Mouse (Mus musculus): ENCODE measurements around the gene Rai14. TPM values are rescaled to one million over a fixed set of nuclear protein-coding genes. Genes with fewer than 3 reads are reported as not detected.

Gene Rai14
- polyA plus RNA-seq, 1 experiment from 2014 or later: 59.5 TPM

GRCm38 (mm10) chr15:10708591-10709272 lies 5.7 kb downstream of the Rai14 start:
- Histone ChIP-seq H3K36me3 (0 out of 2 replicates have a peak, but pooled peaks cover 6% of the 10 kb centered on the region), H3K9ac (no peak overlapping the region), H3K27ac (replicated peaks) (no peak overlapping the region), H3K4me1 (peaks cover 52% of the 10 kb centered on the region), H3K27me3 (no peaks in the 10 kb centered on the region), H3K4me2 (replicated peaks) (no peak overlapping the region), H3K9me3 (replicated peaks) (no peaks in the 10 kb centered on the region), H3K4me3 (replicated peaks) (no peak overlapping the region)
- 75% methylated on average over 10 of the region's 10 CpGs for WGBS
- no peak for ATAC-seq (ENCODE audit: insufficient number of reproducible peaks, low FRiP score, low TSS enrichment, low read depth)

- Histone ChIP-seq H3K9ac (no peak overlapping the region), H3K9me3 (replicated peaks) (no peaks in the 10 kb centered on the region), H3K4me3 (replicated peaks) (no peak overlapping the region), H3K27me3 (no peaks in the 10 kb centered on the region), H3K4me2 (replicated peaks) (no peak overlapping the region), H3K4me1 (peaks cover 57% of the 10 kb centered on the region), H3K27ac (replicated peaks) (no peak overlapping the region), H3K36me3 (0 out of 2 replicates have a peak, but pooled peaks cover 6% of the 10 kb centered on the region)
- WGBS: 81% methylated on average over 6 of the region's 6 CpGs
- no peak for ATAC-seq (ENCODE audit: insufficient number of reproducible peaks, low FRiP score, low TSS enrichment, low read depth)
These were observed 7.3 kb downstream of the Rai14 start for GRCm38 (mm10) chr15:10707109-10707508.

GRCm38 (mm10) chr15:10706414-10706813 lies 8.0 kb downstream of the Rai14 start:
- ATAC-seq (ENCODE audit: insufficient number of reproducible peaks, low FRiP score, low TSS enrichment, low read depth): no peak
- H3K4me1 ChIP-seq: peaks cover 56% of the 10 kb centered on the region
- no peaks in the 10 kb centered on the region for H3K9me3 ChIP-seq (replicated peaks)
- 65% methylated on average over 8 of the region's 8 CpGs for WGBS
- H3K36me3 ChIP-seq: 0 out of 2 replicates have a peak, but pooled peaks cover 6% of the 10 kb centered on the region
- H3K4me3 ChIP-seq (replicated peaks): no peak overlapping the region
- H3K4me2 ChIP-seq (replicated peaks): no peak overlapping the region
- H3K9ac ChIP-seq: no peak overlapping the region
- H3K27ac ChIP-seq (replicated peaks): no peak overlapping the region
- no peaks in the 10 kb centered on the region for H3K27me3 ChIP-seq

GRCm38 (mm10) chr15:10705752-10706151 lies 8.7 kb downstream of the Rai14 start:
- no peak overlapping the region for H3K9ac ChIP-seq
- no peaks in the 10 kb centered on the region for H3K9me3 ChIP-seq (replicated peaks)
- peaks cover 51% of the 10 kb centered on the region for H3K4me1 ChIP-seq
- no peak for ATAC-seq (ENCODE audit: insufficient number of reproducible peaks, low FRiP score, low TSS enrichment, low read depth)
- no peak overlapping the region; the same call in 1 of the 2 replicates for H3K27ac ChIP-seq (replicated peaks)
- H3K36me3 ChIP-seq: 0 out of 2 replicates have a peak, but pooled peaks cover 6% of the 10 kb centered on the region
- H3K27me3 ChIP-seq: no peaks in the 10 kb centered on the region
- no peak overlapping the region for H3K4me2 ChIP-seq (replicated peaks)
- H3K4me3 ChIP-seq (replicated peaks): no peak overlapping the region
- 54% methylated on average over 5 of the region's 5 CpGs for WGBS

GRCm38 (mm10) chr15:10704328-10704727 lies 10.1 kb downstream of the Rai14 start:
- H3K27me3 ChIP-seq: no peaks in the 10 kb centered on the region
- H3K4me1 ChIP-seq: peaks cover 54% of the 10 kb centered on the region
- 58% methylated on average over 8 of the region's 8 CpGs for WGBS

GRCm38 (mm10) chr15:10701571-10701970 lies 12.9 kb downstream of the Rai14 start:
- Histone ChIP-seq H3K4me2 (replicated peaks) (no peak overlapping the region), H3K4me1 (peaks cover 45% of the 10 kb centered on the region), H3K36me3 (no peaks in the 10 kb centered on the region), H3K9me3 (replicated peaks) (no peaks in the 10 kb centered on the region), H3K27ac (replicated peaks) (0 out of 2 replicates have a peak overlapping the region, but pooled peaks have one; percentile 55), H3K9ac (no peak overlapping the region), H3K4me3 (replicated peaks) (no peak overlapping the region), H3K27me3 (no peaks in the 10 kb centered on the region)
- ATAC-seq (ENCODE audit: insufficient number of reproducible peaks, low FRiP score, low TSS enrichment, low read depth): no peak
- WGBS: 36% methylated on average over 5 of the region's 5 CpGs

More at GRCm38 (mm10) chr15:10704328-10704727, 10.1 kb downstream of the Rai14 start:
- H3K4me2 ChIP-seq (replicated peaks): no peak overlapping the region
- no peak overlapping the region for H3K9ac ChIP-seq
- H3K4me3 ChIP-seq (replicated peaks): no peak overlapping the region
- no peaks in the 10 kb centered on the region for H3K9me3 ChIP-seq (replicated peaks)
- ATAC-seq (ENCODE audit: insufficient number of reproducible peaks, low FRiP score, low TSS enrichment, low read depth): 0 out of 2 replicates have a peak, but pooled peaks have one; percentile 59
- H3K27ac ChIP-seq (replicated peaks): peak overlapping the region; percentile 29; the same call in 1 of the 2 replicates
- 0 out of 2 replicates have a peak, but pooled peaks cover 6% of the 10 kb centered on the region for H3K36me3 ChIP-seq

GRCm38 (mm10) chr15:10700891-10701466 lies 13.4 kb downstream of the Rai14 start:
- 93% methylated on average over 9 of the region's 9 CpGs for whole genome bisulfite sequencing
- no peaks in the 10 kb centered on the region for H3K36me3 ChIP-seq
- H3K9me3 ChIP-seq (replicated peaks): no peaks in the 10 kb centered on the region
- ATAC-seq (ENCODE audit: insufficient number of reproducible peaks, low FRiP score, low TSS enrichment, low read depth): no peak
- H3K27ac ChIP-seq (replicated peaks): peak overlapping the region; percentile 55; the same call in 1 of the 2 replicates
- H3K4me2 ChIP-seq (replicated peaks): no peak overlapping the region
- H3K27me3 ChIP-seq: no peaks in the 10 kb centered on the region
- peaks cover 40% of the 10 kb centered on the region for H3K4me1 ChIP-seq
- no peak overlapping the region for H3K9ac ChIP-seq
- no peak overlapping the region for H3K4me3 ChIP-seq (replicated peaks)

GRCm38 (mm10) chr15:10696478-10697234 lies 17.8 kb downstream of the Rai14 start:
- H3K4me3 ChIP-seq (replicated peaks): no peak overlapping the region
- ATAC-seq (ENCODE audit: insufficient number of reproducible peaks, low FRiP score, low TSS enrichment, low read depth): no peak
- 0 out of 2 replicates have a peak overlapping the region, but pooled peaks have one; percentile 23 for H3K27ac ChIP-seq (replicated peaks)
- no peak overlapping the region for H3K9ac ChIP-seq
- no peaks in the 10 kb centered on the region for H3K36me3 ChIP-seq
- no peak overlapping the region for H3K4me2 ChIP-seq (replicated peaks)
- 73% methylated on average over 8 of the region's 8 CpGs for WGBS
- H3K27me3 ChIP-seq: no peaks in the 10 kb centered on the region
- H3K4me1 ChIP-seq: peaks cover 28% of the 10 kb centered on the region
- no peaks in the 10 kb centered on the region for H3K9me3 ChIP-seq (replicated peaks)

- no peak overlapping the region for H3K27ac ChIP-seq (replicated peaks)
- H3K9ac ChIP-seq: no peak overlapping the region
- no peak for ATAC-seq (ENCODE audit: insufficient number of reproducible peaks, low FRiP score, low TSS enrichment, low read depth)
- WGBS: 60% methylated on average over 4 of the region's 4 CpGs
- no peak overlapping the region for H3K4me2 ChIP-seq (replicated peaks)
- H3K9me3 ChIP-seq (replicated peaks): no peaks in the 10 kb centered on the region
- peaks cover 47% of the 10 kb centered on the region for H3K4me1 ChIP-seq
- H3K27me3 ChIP-seq: no peaks in the 10 kb centered on the region
- peaks cover 3% of the 10 kb centered on the region; the same call in 1 of the 2 replicates for H3K36me3 ChIP-seq
- no peak overlapping the region for H3K4me3 ChIP-seq (replicated peaks)
These were observed 21.8 kb downstream of the Rai14 start for GRCm38 (mm10) chr15:10692627-10693026.

- H3K9me3 ChIP-seq (replicated peaks): no peaks in the 10 kb centered on the region
- peaks cover 7% of the 10 kb centered on the region; the same call in 1 of the 2 replicates for H3K36me3 ChIP-seq
- H3K4me1 ChIP-seq: peaks cover 54% of the 10 kb centered on the region
- 32% methylated on average over 6 of the region's 6 CpGs for WGBS
- 0 out of 2 replicates have a peak overlapping the region, but pooled peaks have one; percentile 22 for H3K27ac ChIP-seq (replicated peaks)
- no peaks in the 10 kb centered on the region for H3K27me3 ChIP-seq
- H3K4me2 ChIP-seq (replicated peaks): no peak overlapping the region
- ATAC-seq (ENCODE audit: insufficient number of reproducible peaks, low FRiP score, low TSS enrichment, low read depth): no peak
- H3K4me3 ChIP-seq (replicated peaks): no peak overlapping the region
- no peak overlapping the region for H3K9ac ChIP-seq
These were observed 22.9 kb downstream of the Rai14 start for GRCm38 (mm10) chr15:10691481-10691880.

GRCm38 (mm10) chr15:10690973-10691372 lies 23.5 kb downstream of the Rai14 start:
- WGBS: 59% methylated on average over 5 of the region's 5 CpGs
- Histone ChIP-seq H3K27ac (replicated peaks) (0 out of 2 replicates have a peak overlapping the region, but pooled peaks have one; percentile 51), H3K36me3 (peaks cover 8% of the 10 kb centered on the region; the same call in 1 of the 2 replicates), H3K4me1 (peaks cover 59% of the 10 kb centered on the region), H3K4me3 (replicated peaks) (no peak overlapping the region), H3K9me3 (replicated peaks) (no peaks in the 10 kb centered on the region), H3K27me3 (no peaks in the 10 kb centered on the region), H3K4me2 (replicated peaks) (no peak overlapping the region), H3K9ac (no peak overlapping the region)
- ATAC-seq (ENCODE audit: insufficient number of reproducible peaks, low FRiP score, low TSS enrichment, low read depth): no peak
